Mouse (Mus musculus) adrenal gland (tissue): ENCODE data around the gene Clrn2.

ENCODE experiments used
- intact Hi-C: fragments of 180-260 bp; cut with DNase I; formaldehyde crosslinking; loops from one replicate; pipeline ENCODE4 v1.15.1; 2025

Gene Clrn2

GRCm38 (mm10) chr5:45497564-45497963 is 44.0 kb downstream of the Clrn2 start:
- intact Hi-C loops = no loop called here

GRCm38 (mm10) chr5:45510071-45510470 is 56.5 kb downstream of the Clrn2 start:
- intact Hi-C loops = no loop called here

GRCm38 (mm10) chr5:45512908-45513307 is 59.4 kb downstream of the Clrn2 start:
- intact Hi-C loops = no loop called here

GRCm38 (mm10) chr5:45513511-45513910 is 60.0 kb downstream of the Clrn2 start:
- intact Hi-C loops = no loop called here
